Mouse (Mus musculus) hindbrain, embryonic 15.5 days (tissue): ENCODE data around the gene Pigq. TPM values are rescaled to one million over a fixed set of nuclear protein-coding genes. Genes with fewer than 3 reads are reported as not detected.

Experiments used
- ATAC-seq: fragments of 200-750 bp; cut with Nextera tagmentation; 2 replicates; pipeline ENCODE4 v1.8.0; 2017; ENCODE audit warnings: low read depth, moderate number of reproducible peaks, moderate TSS enrichment; ENCODE audit not compliant: low FRiP score
- H3K27ac ChIP-seq: fragments of 300-500 bp; sonication (generic); replicated peaks from 2 replicates; pipeline ENCODE4 v1.5.1; 2015; ENCODE audit warnings: mild to moderate bottlenecking, inconsistent platforms
- H3K27me3 ChIP-seq: fragments of 300-500 bp; sonication (generic); 2 replicates; pipeline ENCODE4 v1.6.1; 2015; ENCODE audit warnings: control low read depth, inconsistent platforms
- H3K36me3 ChIP-seq: fragments of 300-500 bp; sonication (generic); 2 replicates; pipeline ENCODE4 v1.6.1; 2015; ENCODE audit warnings: control low read depth, inconsistent platforms
- H3K4me1 ChIP-seq: fragments of 300-500 bp; sonication (generic); replicated peaks from 2 replicates; pipeline ENCODE4 v1.6.1; 2015; ENCODE audit warnings: control low read depth, inconsistent platforms
- H3K4me2 ChIP-seq: fragments of 300-500 bp; sonication (generic); 2 replicates; pipeline ENCODE4 v1.6.1; 2015; ENCODE audit warnings: moderate library complexity, mild to moderate bottlenecking, inconsistent platforms
- H3K4me3 ChIP-seq: fragments of 300-500 bp; sonication (generic); 2 replicates; pipeline ENCODE4 v1.5.1; 2015; ENCODE audit warnings: mild to moderate bottlenecking, inconsistent platforms
- H3K9ac ChIP-seq: fragments of 300-500 bp; sonication (generic); 2 replicates; pipeline ENCODE4 v1.6.1; 2015; ENCODE audit warnings: inconsistent platforms
- H3K9me3 ChIP-seq: fragments of 300-500 bp; sonication (generic); 2 replicates; pipeline ENCODE4 v1.6.1; 2016; ENCODE audit warnings: control low read depth, inconsistent platforms
- WGBS: fragments of 180-500 bp; shearing (Covaris S2); methylation state at CpG from one replicate; pipeline ENCODE4 v1.1.7; 2015; 5-methylcytosine and 5-hydroxymethylcytosine counted together
- polyA plus RNA-seq: library from polyadenylated mRNA; unstranded; fragments of >200 nt; fragmentation: Nextera tagmentation; extraction: Ambion mirVana; gene quantifications from 2 replicates; pipeline ENCODE4 v1.2.1, GENCODE M21; 2015

Gene Pigq
- 73.9 and 77.2 TPM in 2 replicates for polyA plus RNA-seq

GRCm38 (mm10) chr17:25944366-25945163, at the start of gene Pigq, which contains the start of gene Nhlrc4:
Gene Pigq (minus strand): TSS chr17:25944936.
Gene Nhlrc4 (minus strand): TSS chr17:25944961.
- no peaks in the 10 kb centered on the region for H3K27me3 ChIP-seq
- no peak within 1 kb of the TSS for H3K9ac ChIP-seq

GRCm38 (mm10) chr17:25993489-25993888, 48.8 kb upstream of the Pigq start:
- Histone ChIP-seq H3K4me2 (no peak overlapping the region), H3K9me3 (no peaks in the 10 kb centered on the region), H3K27ac (no peak overlapping the region), H3K4me3 (no peak overlapping the region), H3K27me3 (no peaks in the 10 kb centered on the region), H3K36me3 (peaks cover 69% of the 10 kb centered on the region), H3K9ac (no peak overlapping the region), H3K4me1 (no peaks in the 10 kb centered on the region)
- no peak for ATAC-seq
- over 99% methylated on average over 3 of the region's 3 CpGs for WGBS

More at GRCm38 (mm10) chr17:25944366-25945163, at the start of gene Pigq, which contains the start of gene Nhlrc4:
- Histone ChIP-seq H3K27ac (no peak within 1 kb of the TSS), H3K9me3 (no peaks in the 10 kb centered on the region), H3K4me3 (no peak within 1 kb of the TSS), H3K4me1 (peaks cover 21% of the 10 kb centered on the region), H3K4me2 (no peak within 1 kb of the TSS), H3K36me3 (no peaks in the 10 kb centered on the region)
- no peak for ATAC-seq
- WGBS = 60% methylated on average over 6 of the region's 6 CpGs

GRCm38 (mm10) chr17:25992274-25992673, 47.5 kb upstream of the Pigq start:
- no peak overlapping the region for H3K9ac ChIP-seq
- H3K27me3 ChIP-seq = no peaks in the 10 kb centered on the region
- no peaks in the 10 kb centered on the region for H3K4me1 ChIP-seq
- no peak overlapping the region for H3K4me3 ChIP-seq
- WGBS = 97% methylated on average over 4 of the region's 4 CpGs
- peaks cover 58% of the 10 kb centered on the region for H3K36me3 ChIP-seq
- no peak overlapping the region for H3K27ac ChIP-seq
- H3K9me3 ChIP-seq = no peaks in the 10 kb centered on the region
- no peak overlapping the region for H3K4me2 ChIP-seq
- ATAC-seq = no peak

- Histone ChIP-seq H3K4me3 (no peak overlapping the region), H3K9ac (no peak overlapping the region), H3K27me3 (no peaks in the 10 kb centered on the region), H3K4me1 (peaks cover 3% of the 10 kb centered on the region; the same call in 1 of the 2 replicates), H3K27ac (no peak overlapping the region), H3K4me2 (no peak overlapping the region), H3K36me3 (peaks cover 52% of the 10 kb centered on the region), H3K9me3 (no peaks in the 10 kb centered on the region)
- no peak for ATAC-seq
- 97% methylated on average over 5 of the region's 5 CpGs for WGBS
Measured at GRCm38 (mm10) chr17:25990331-25990730, 45.6 kb upstream of the Pigq start.

GRCm38 (mm10) chr17:25985306-25986294, 40.9 kb upstream of the Pigq start, which contains the start of gene Capn15:
Gene Capn15 (minus strand): TSS chr17:25985796.
- Histone ChIP-seq H3K36me3 (peaks cover 11% of the 10 kb centered on the region), H3K9ac (peak within 1 kb of the TSS; percentile 58), H3K4me2 (peak within 1 kb of the TSS; percentile 82), H3K27ac (peak within 1 kb of the TSS; percentile 88), H3K9me3 (no peaks in the 10 kb centered on the region), H3K4me1 (peaks cover 37% of the 10 kb centered on the region), H3K27me3 (no peaks in the 10 kb centered on the region), H3K4me3 (peak within 1 kb of the TSS; percentile 77)
- WGBS = under 1% methylated on average over 91 of the region's 91 CpGs
- peak; percentile 99 for ATAC-seq

GRCm38 (mm10) chr17:25984556-25985305, 40.0 kb upstream of the Pigq start:
- 13% methylated on average over 17 of the region's 17 CpGs for WGBS
- Histone ChIP-seq H3K4me3 (peak overlapping the region; percentile 77), H3K4me1 (peaks cover 37% of the 10 kb centered on the region), H3K27me3 (no peaks in the 10 kb centered on the region), H3K9ac (peak overlapping the region; percentile 58), H3K4me2 (peak overlapping the region; percentile 82), H3K36me3 (peaks cover 3% of the 10 kb centered on the region), H3K27ac (peak overlapping the region; percentile 88), H3K9me3 (no peaks in the 10 kb centered on the region)
- no peak for ATAC-seq

- H3K4me3 ChIP-seq = peak overlapping the region; percentile 77
- peak overlapping the region; percentile 82 for H3K4me2 ChIP-seq
- H3K9me3 ChIP-seq = no peaks in the 10 kb centered on the region
- H3K9ac ChIP-seq = peak overlapping the region; percentile 58; the same call in 1 of the 2 replicates
- H3K27ac ChIP-seq = peak overlapping the region; percentile 88; the same call in 1 of the 2 replicates
- 100% methylated on average over 1 of the region's 1 CpGs for WGBS
- ATAC-seq = no peak
- peaks cover 37% of the 10 kb centered on the region for H3K4me1 ChIP-seq
- no peaks in the 10 kb centered on the region for H3K36me3 ChIP-seq
- H3K27me3 ChIP-seq = no peaks in the 10 kb centered on the region
Measured at GRCm38 (mm10) chr17:25984066-25984465, 39.3 kb upstream of the Pigq start.

GRCm38 (mm10) chr17:25982913-25983312, 38.2 kb upstream of the Pigq start:
- Histone ChIP-seq H3K9me3 (no peaks in the 10 kb centered on the region), H3K36me3 (no peaks in the 10 kb centered on the region), H3K4me2 (no peak overlapping the region), H3K27ac (no peak overlapping the region), H3K27me3 (no peaks in the 10 kb centered on the region), H3K4me3 (no peak overlapping the region), H3K9ac (no peak overlapping the region), H3K4me1 (peaks cover 37% of the 10 kb centered on the region)
- 97% methylated on average over 3 of the region's 3 CpGs for whole genome bisulfite sequencing
- no peak for ATAC-seq

- Histone ChIP-seq H3K36me3 (no peaks in the 10 kb centered on the region), H3K9me3 (no peaks in the 10 kb centered on the region), H3K27ac (no peak overlapping the region), H3K4me1 (peaks cover 34% of the 10 kb centered on the region), H3K9ac (no peak overlapping the region), H3K4me2 (no peak overlapping the region), H3K4me3 (no peak overlapping the region), H3K27me3 (no peaks in the 10 kb centered on the region)
- no peak for ATAC-seq
- WGBS = 86% methylated on average over 5 of the region's 5 CpGs
Measured at GRCm38 (mm10) chr17:25980854-25981253, 36.1 kb upstream of the Pigq start.

- Histone ChIP-seq H3K36me3 (no peaks in the 10 kb centered on the region), H3K9ac (no peak overlapping the region), H3K27ac (no peak overlapping the region), H3K4me3 (no peak overlapping the region), H3K4me2 (no peak overlapping the region), H3K27me3 (no peaks in the 10 kb centered on the region), H3K4me1 (peaks cover 34% of the 10 kb centered on the region), H3K9me3 (no peaks in the 10 kb centered on the region)
- no peak for ATAC-seq
- WGBS = 92% methylated on average over 5 of the region's 5 CpGs
Measured at GRCm38 (mm10) chr17:25979829-25980738, 35.3 kb upstream of the Pigq start.
